Mouse (Mus musculus): ENCODE results near the gene Ccl9. TPM values are rescaled to one million over a fixed set of nuclear protein-coding genes. Genes with fewer than 3 reads are reported as not detected.

Gene Ccl9
- total and polyA plus RNA-seq, 3 experiments: 0.67 to 0.81 TPM; not detected in 1

- TF ChIP-seq ZKSCAN1 (IDR thresholded peaks at IDR 0.05; ENCODE audit: borderline replicate concordance, low read depth, low read length): no peak
Measured at GRCm38 (mm10) chr11:83556085-83556781, 22.2 kb downstream of the Ccl9 start (continued).

GRCm38 (mm10) chr11:83551668-83552067 lies 26.8 kb downstream of the Ccl9 start:
- no peak for DNase-seq (ENCODE audit: extremely low read depth)
- Histone ChIP-seq H3K4me1 (ENCODE audit: control insufficient read depth in 1 of 2, insufficient read depth in 2 of 2) (peaks cover 25 to 48% of the 10 kb centered on the region in 2 experiments), H3K4me3 (replicated peaks in 1 of 3; ENCODE audit: low read depth in 2 of 3, low read length in 2 of 3, poor library complexity in 1 of 3) (peak overlapping the region in 2 of 3 experiments; percentile 3 to 34), H3K27ac (ENCODE audit: insufficient read depth, low read depth) (no peak overlapping the region), H3K4me2 (ENCODE audit: insufficient read depth, low read depth, poor library complexity, severe bottlenecking) (0 out of 2 replicates have a peak overlapping the region, but pooled peaks have one; percentile 3), H3K9ac (ENCODE audit: insufficient read depth, low read depth) (no peak overlapping the region), H3K27me3 (replicated peaks) (no peaks in the 10 kb centered on the region), H3K79me2 (replicated peaks; ENCODE audit: control insufficient read depth, extremely low read depth, insufficient read depth, poor library complexity, severe bottlenecking) (no peaks in the 10 kb centered on the region), H3K36me3 (replicated peaks in 1 of 2; ENCODE audit: control insufficient read depth in 1 of 2, insufficient read depth in 1 of 2, low read length in 1 of 2) (no peaks in the 10 kb centered on the region), H3K9me3 (replicated peaks; ENCODE audit: low read length) (peaks cover 6% of the 10 kb centered on the region)
- in situ Hi-C loops (cut with MboI; ENCODE audit: low pct_ligation_motif_present, low pct_unique_long_range_greater_than_20kb, low sequenced_read_pairs) (loop anchor here (25.0 kb wide), 1 partner anchor 386 kb away; the partner anchor contains the start of gene Ddx52), dilution Hi-C loops (cut with MboI; ENCODE audit: extremely low pct_ligation_motif_present, extremely low pct_unique_long_range_greater_than_20kb, low sequenced_read_pairs) (no loop called here)
- TF ChIP-seq ETS1 (conservative IDR thresholded peaks at IDR 0.05; ENCODE audit: low read depth, low read length): peak; percentile 48
- peak; percentile 65; the same call in 1 of the 2 replicates for TF ChIP-seq TCF12 (IDR thresholded peaks at IDR 0.05; ENCODE audit: low read depth, low read length)
- TF ChIP-seq JUN (IDR thresholded peaks at IDR 0.05; ENCODE audit: insufficient read depth, low read depth, low read length): no peak
- peak; percentile 45; the same call in 1 of the 2 replicates for TF ChIP-seq BHLHE40 (IDR thresholded peaks at IDR 0.05; ENCODE audit: low read depth, low read length)
- peak; percentile 25; the same call in 1 of the 2 replicates for TF ChIP-seq MAZ (IDR thresholded peaks at IDR 0.05; ENCODE audit: low read depth, low read length)
- TF ChIP-seq USF1 (IDR thresholded peaks at IDR 0.05; ENCODE audit: low read depth, low read length): no peak
- TF ChIP-seq IRF4 (IDR thresholded peaks at IDR 0.05; ENCODE audit: low read depth, low read length): peak; percentile 73
- peak; percentile 64; the same call in 1 of the 2 replicates for TF ChIP-seq MEF2A (IDR thresholded peaks at IDR 0.05; ENCODE audit: borderline replicate concordance, low read depth, low read length)
- TF ChIP-seq EP300 (IDR thresholded peaks at IDR 0.05; ENCODE audit: low read length): peak; percentile 68
- no peak for TF ChIP-seq ZKSCAN1 (IDR thresholded peaks at IDR 0.05; ENCODE audit: borderline replicate concordance, low read depth, low read length)
- TF ChIP-seq MAFK (IDR thresholded peaks at IDR 0.05; ENCODE audit: insufficient replicate concordance, low read length): no peak
- no peak for TF ChIP-seq USF2 (conservative IDR thresholded peaks at IDR 0.05; ENCODE audit: low read depth, low read length)
- no peak for TF ChIP-seq UBTF (IDR thresholded peaks at IDR 0.05; ENCODE audit: low read depth, low read length)
- TF ChIP-seq CHD1 (IDR thresholded peaks at IDR 0.05; ENCODE audit: low read depth, low read length): no peak
- no peak for TF ChIP-seq ZMIZ1 (IDR thresholded peaks at IDR 0.05; ENCODE audit: low read depth, low read length)
- TF ChIP-seq NELFE (IDR thresholded peaks at IDR 0.05; ENCODE audit: low read depth, low read length): no peak
- peak; percentile 1; the same call in 1 of the 2 replicates for TF ChIP-seq SMC3 (IDR thresholded peaks at IDR 0.05; ENCODE audit: low read depth, low read length)
- TF ChIP-seq CTCF (conservative IDR thresholded peaks at IDR 0.05 in 1 of 2, IDR thresholded peaks at IDR 0.05 in 1 of 2; ENCODE audit: low read depth in 2 of 2, low read length in 2 of 2): no peak
- TF ChIP-seq TBP (conservative IDR thresholded peaks at IDR 0.05; ENCODE audit: low read depth, low read length): 0 out of 2 replicates have a peak, but pooled peaks have one; percentile 33
- no peak for TF ChIP-seq GABPA (IDR thresholded peaks at IDR 0.05; ENCODE audit: insufficient replicate concordance, low read depth, low read length)
- TF ChIP-seq HCFC1 (IDR thresholded peaks at IDR 0.05; ENCODE audit: low read depth, low read length): no peak
- TF ChIP-seq JUND (conservative IDR thresholded peaks at IDR 0.05; ENCODE audit: low read depth, low read length): no peak; the same call in 1 of the 2 replicates
- no peak for TF ChIP-seq ZNF384 (IDR thresholded peaks at IDR 0.05; ENCODE audit: low read depth, low read length)
- TF ChIP-seq MXI1 (IDR thresholded peaks at IDR 0.05; ENCODE audit: low read depth, low read length): no peak
- no peak; the same call in 1 of the 2 replicates for TF ChIP-seq POLR2A (IDR thresholded peaks at IDR 0.05; ENCODE audit: low read depth, low read length)
- peak; percentile 41; the same call in 1 of the 2 replicates for TF ChIP-seq MYC (IDR thresholded peaks at IDR 0.05; ENCODE audit: low read depth, low read length)
- TF ChIP-seq PAX5 (IDR thresholded peaks at IDR 0.05; ENCODE audit: low read length): no peak
